Mouse (Mus musculus) heart, embryonic 10.5 days (tissue): ENCODE results near the gene Tenm3. TPM values are rescaled to one million over a fixed set of nuclear protein-coding genes. Genes with fewer than 3 reads are reported as not detected.

Source experiments
- DNase-seq: peaks from one replicate; pipeline ENCODE4 v3.0.0-alpha.2; 2017; ENCODE audit warnings: low spot score
- H3K27ac ChIP-seq: fragments of 300-500 bp; sonication (generic); 2 replicates; pipeline ENCODE4 v1.5.1; 2016; ENCODE audit warnings: mild to moderate bottlenecking
- H3K27me3 ChIP-seq: fragments of 300-500 bp; sonication (generic); 2 replicates; pipeline ENCODE4 v1.6.1; 2016; ENCODE audit warnings: mild to moderate bottlenecking; ENCODE audit not compliant: poor library complexity, insufficient read depth, severe bottlenecking
- H3K36me3 ChIP-seq: fragments of 300-500 bp; sonication (generic); 2 replicates; pipeline ENCODE4 v1.6.1; 2016; ENCODE audit warnings: mild to moderate bottlenecking, moderate library complexity
- H3K4me1 ChIP-seq: fragments of 300-500 bp; sonication (generic); 2 replicates; pipeline ENCODE4 v1.6.1; 2016; ENCODE audit warnings: mild to moderate bottlenecking
- H3K4me3 ChIP-seq: fragments of 300-500 bp; sonication (generic); 2 replicates; pipeline ENCODE4 v1.5.1; 2016; ENCODE audit warnings: mild to moderate bottlenecking, moderate library complexity
- H3K9me3 ChIP-seq: fragments of 300-500 bp; sonication (generic); 2 replicates; pipeline ENCODE4 v1.6.1; 2016; ENCODE audit warnings: mild to moderate bottlenecking, moderate library complexity
- WGBS: fragments of 180-500 bp; shearing (Covaris S2); methylation state at CpG from one replicate; pipeline ENCODE4 v1.1.7; 2016; 5-methylcytosine and 5-hydroxymethylcytosine counted together
- polyA plus RNA-seq: library from polyadenylated mRNA; unstranded; fragments of >200 nt; fragmentation: Nextera tagmentation; extraction: Ambion mirVana; gene quantifications from 2 replicates; pipeline ENCODE4 v1.2.1, GENCODE M21; 2016

The Tenm3 gene
- polyA plus RNA-seq, 1 experiment from 2014 or later: 24.9 TPM

- Histone ChIP-seq H3K36me3 (no peaks in the 10 kb centered on the region), H3K27me3 (no peaks in the 10 kb centered on the region), H3K9me3 (no peaks in the 10 kb centered on the region), H3K27ac (no peak overlapping the region), H3K4me1 (no peaks in the 10 kb centered on the region), H3K4me3 (no peak overlapping the region)
- WGBS: 90% methylated on average over 2 of the region's 2 CpGs
- no peak for DNase-seq
Observed at GRCm38 (mm10) chr8:48572345-48572744, 271.4 kb downstream of the Tenm3 start.

DNA sequence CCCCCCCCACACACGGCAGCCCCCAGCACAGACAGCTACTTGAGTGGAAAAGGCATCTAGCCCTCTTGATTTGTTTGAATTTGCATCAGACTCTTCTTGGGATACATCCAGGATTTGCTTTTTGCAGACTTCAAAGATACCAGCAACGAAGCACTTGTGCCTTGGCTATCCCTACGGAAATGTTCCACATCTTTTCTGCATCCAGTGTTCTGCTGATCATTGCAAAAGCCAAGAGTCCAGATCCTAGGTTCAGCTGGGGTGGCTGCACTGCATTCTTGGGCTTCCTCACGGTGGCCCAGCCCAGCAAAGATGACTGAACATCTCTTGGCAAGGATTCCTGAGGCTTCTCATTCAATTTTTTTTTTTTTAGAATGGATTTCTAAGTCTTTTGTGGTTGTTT lies 275.1 kb downstream of the Tenm3 start:
- DNase-seq: no peak
- no peak overlapping the region for H3K4me3 ChIP-seq
- H3K9me3 ChIP-seq: no peaks in the 10 kb centered on the region
- no peak overlapping the region for H3K27ac ChIP-seq
- no peaks in the 10 kb centered on the region for H3K4me1 ChIP-seq
- WGBS: 63% methylated on average over 4 of the region's 4 CpGs
- H3K36me3 ChIP-seq: no peaks in the 10 kb centered on the region
- no peaks in the 10 kb centered on the region for H3K27me3 ChIP-seq

- WGBS: 76% methylated on average over 10 of the region's 10 CpGs
- no peaks in the 10 kb centered on the region for H3K36me3 ChIP-seq
- H3K9me3 ChIP-seq: no peaks in the 10 kb centered on the region
- no peak overlapping the region for H3K4me3 ChIP-seq
- H3K4me1 ChIP-seq: no peaks in the 10 kb centered on the region
- DNase-seq: no peak
- H3K27me3 ChIP-seq: no peaks in the 10 kb centered on the region
- no peak overlapping the region for H3K27ac ChIP-seq
Observed at GRCm38 (mm10) chr8:48567929-48568607, 275.7 kb downstream of the Tenm3 start.

DNA sequence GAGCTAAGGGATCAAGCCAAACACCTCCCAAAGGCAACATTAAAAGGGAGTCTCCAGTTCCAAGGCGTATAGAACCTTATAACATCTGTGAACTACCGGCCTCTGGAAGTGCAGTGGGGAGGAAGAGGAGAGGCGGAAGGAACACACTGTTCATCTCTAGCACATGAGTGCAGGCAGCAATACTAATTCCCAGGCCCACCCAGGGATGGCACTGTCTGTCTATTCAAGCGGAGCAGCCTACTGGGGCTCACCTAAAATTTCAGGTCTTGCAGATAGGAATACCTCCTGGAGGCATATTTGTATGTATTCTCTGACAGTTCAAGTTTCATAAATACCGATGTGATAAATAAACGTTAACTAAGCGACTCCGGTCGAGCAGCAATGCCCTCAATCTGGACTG lies 283.5 kb downstream of the Tenm3 start:
- Histone ChIP-seq H3K9me3 (no peaks in the 10 kb centered on the region), H3K27ac (no peak overlapping the region), H3K4me3 (no peak overlapping the region), H3K4me1 (no peaks in the 10 kb centered on the region; the same call in 1 of the 2 replicates), H3K27me3 (no peaks in the 10 kb centered on the region), H3K36me3 (no peaks in the 10 kb centered on the region)
- DNase-seq: no peak
- WGBS: 81% methylated on average over 9 of the region's 9 CpGs

DNA sequence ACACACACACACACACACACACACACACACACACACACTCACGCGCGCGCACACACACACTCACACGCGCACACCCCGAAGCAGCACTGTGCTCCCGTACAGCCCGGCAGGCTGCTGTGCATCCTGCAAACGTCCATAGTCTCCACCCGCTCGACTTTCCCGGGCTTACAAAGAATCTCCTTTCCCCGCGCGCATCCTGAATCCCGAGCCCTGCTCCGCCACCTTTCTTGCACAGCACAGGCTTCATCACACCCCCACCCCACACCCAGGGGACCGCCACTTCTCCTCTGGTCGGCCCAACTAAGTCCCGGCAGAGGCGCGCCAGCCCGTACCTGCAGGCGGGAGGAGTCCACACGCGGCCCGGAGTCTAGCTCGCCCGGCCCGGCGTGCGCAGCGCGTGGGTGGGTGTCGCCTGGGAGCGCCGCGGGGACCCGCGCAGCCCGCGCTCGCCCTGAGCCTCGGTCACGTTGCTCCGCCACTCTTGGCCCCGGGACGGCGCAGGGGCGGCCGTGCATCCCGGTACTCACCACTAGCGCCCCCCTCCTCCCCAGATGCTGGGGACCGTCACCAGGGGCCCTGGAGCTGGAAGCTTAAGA lies 288.1 kb downstream of the Tenm3 start:
- WGBS: under 1% methylated on average over 55 of the region's 55 CpGs
- H3K9me3 ChIP-seq: no peaks in the 10 kb centered on the region
- peak overlapping the region; percentile 92 for H3K27ac ChIP-seq
- H3K4me1 ChIP-seq: no peaks in the 10 kb centered on the region; the same call in 1 of the 2 replicates
- DNase-seq: peak; percentile 85
- no peaks in the 10 kb centered on the region for H3K36me3 ChIP-seq
- H3K4me3 ChIP-seq: peak overlapping the region; percentile 86
- H3K27me3 ChIP-seq: no peaks in the 10 kb centered on the region

DNA sequence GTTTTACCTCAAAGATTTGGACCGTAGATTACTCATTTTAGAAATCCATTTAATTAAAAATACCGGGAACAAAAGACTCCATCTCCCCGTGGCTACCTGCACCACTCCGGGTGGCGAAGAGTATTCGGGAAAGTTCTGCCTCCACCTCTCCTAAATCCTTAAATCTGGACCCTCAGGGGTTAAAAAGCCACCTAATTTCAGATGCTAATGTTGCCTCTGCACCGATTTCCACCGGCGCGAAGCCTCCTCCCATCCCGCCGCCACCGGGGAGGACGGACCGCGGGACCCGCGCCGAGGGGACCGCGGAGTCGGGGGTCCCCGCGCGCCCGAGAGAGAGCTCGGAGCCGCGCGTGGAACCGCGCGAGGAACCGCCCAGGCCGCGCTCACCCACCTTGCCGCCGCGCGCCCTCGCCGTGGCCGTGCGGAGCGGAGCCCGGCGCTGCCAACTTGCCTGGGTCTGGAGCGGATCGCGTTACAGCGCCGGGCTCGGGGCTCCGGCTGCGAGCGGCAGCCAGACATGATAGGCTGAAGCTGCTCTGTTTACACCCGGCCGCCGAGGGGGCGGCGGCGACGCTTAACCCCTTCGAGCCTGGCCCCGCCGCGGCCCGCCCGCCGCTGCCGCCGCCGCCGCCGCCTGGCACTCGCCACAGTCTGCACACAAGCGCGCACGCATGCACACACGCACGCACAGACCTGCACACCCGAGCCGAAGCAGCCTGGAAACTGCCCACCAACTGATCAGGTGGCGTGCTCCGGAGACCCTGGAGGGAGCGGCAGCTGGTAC lies 288.8 kb downstream of the Tenm3 start:
- Histone ChIP-seq H3K4me1 (no peaks in the 10 kb centered on the region; the same call in 1 of the 2 replicates), H3K4me3 (peak overlapping the region; percentile 86), H3K27me3 (no peaks in the 10 kb centered on the region), H3K27ac (peak overlapping the region; percentile 92), H3K9me3 (no peaks in the 10 kb centered on the region), H3K36me3 (no peaks in the 10 kb centered on the region)
- under 1% methylated on average over 85 of the region's 86 CpGs for WGBS
- DNase-seq: peak; percentile 91

- Histone ChIP-seq H3K4me1 (no peaks in the 10 kb centered on the region; the same call in 1 of the 2 replicates), H3K27ac (peak overlapping the region; percentile 92), H3K36me3 (no peaks in the 10 kb centered on the region), H3K27me3 (no peaks in the 10 kb centered on the region), H3K9me3 (no peaks in the 10 kb centered on the region), H3K4me3 (peak overlapping the region; percentile 86)
- 3% methylated on average over 9 of the region's 9 CpGs for WGBS
- DNase-seq: no peak
Observed at GRCm38 (mm10) chr8:48553791-48554288, 289.9 kb downstream of the Tenm3 start.

- H3K4me3 ChIP-seq: no peak overlapping the region
- DNase-seq: no peak
- no peak overlapping the region for H3K27ac ChIP-seq
- no peaks in the 10 kb centered on the region for H3K9me3 ChIP-seq
- no peaks in the 10 kb centered on the region for H3K36me3 ChIP-seq
- WGBS: 80% methylated on average over 2 of the region's 2 CpGs
- no peaks in the 10 kb centered on the region for H3K27me3 ChIP-seq
- no peaks in the 10 kb centered on the region; the same call in 1 of the 2 replicates for H3K4me1 ChIP-seq
Observed at GRCm38 (mm10) chr8:48552306-48552705, 291.4 kb downstream of the Tenm3 start.

DNA sequence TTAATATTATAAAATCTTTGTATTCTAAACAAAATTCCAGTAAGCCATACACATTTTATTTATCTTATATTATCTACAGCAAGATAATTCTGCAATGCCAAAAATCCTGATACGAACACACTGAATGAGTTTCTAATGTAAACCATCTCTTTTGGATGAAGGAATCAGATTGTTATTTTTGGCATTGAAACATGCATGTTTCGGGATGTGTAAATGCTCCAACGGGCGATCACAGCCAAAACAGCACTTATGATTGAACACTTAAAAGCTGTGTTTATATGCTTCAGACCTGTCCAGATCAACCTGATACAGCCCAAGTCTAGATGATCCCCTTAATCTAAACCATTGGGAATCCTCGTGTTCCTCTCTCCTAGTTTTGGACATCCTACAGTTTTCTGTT lies 292.4 kb downstream of the Tenm3 start:
- 70% methylated on average over 5 of the region's 5 CpGs for WGBS

GRCm38 (mm10) chr8:48548908-48549307 lies 294.8 kb downstream of the Tenm3 start:
- Histone ChIP-seq H3K4me1 (no peaks in the 10 kb centered on the region), H3K27ac (no peak overlapping the region), H3K4me3 (no peak overlapping the region), H3K27me3 (no peaks in the 10 kb centered on the region), H3K36me3 (no peaks in the 10 kb centered on the region), H3K9me3 (no peaks in the 10 kb centered on the region)
- no peak for DNase-seq
- 90% methylated on average over 9 of the region's 9 CpGs for WGBS

More for the DNA sequence above, 292.4 kb downstream of the Tenm3 start:
- Histone ChIP-seq H3K27me3 (no peaks in the 10 kb centered on the region), H3K27ac (no peak overlapping the region), H3K36me3 (no peaks in the 10 kb centered on the region), H3K4me1 (no peaks in the 10 kb centered on the region; the same call in 1 of the 2 replicates), H3K4me3 (no peak overlapping the region), H3K9me3 (no peaks in the 10 kb centered on the region)
- DNase-seq: no peak

GRCm38 (mm10) chr8:48545631-48546030 lies 298.1 kb downstream of the Tenm3 start:
- Histone ChIP-seq H3K9me3 (no peaks in the 10 kb centered on the region), H3K36me3 (no peaks in the 10 kb centered on the region), H3K4me3 (no peak overlapping the region), H3K4me1 (peaks cover 9% of the 10 kb centered on the region), H3K27ac (no peak overlapping the region), H3K27me3 (no peaks in the 10 kb centered on the region)
- WGBS: 54% methylated on average over 5 of the region's 5 CpGs
- no peak for DNase-seq

DNA sequence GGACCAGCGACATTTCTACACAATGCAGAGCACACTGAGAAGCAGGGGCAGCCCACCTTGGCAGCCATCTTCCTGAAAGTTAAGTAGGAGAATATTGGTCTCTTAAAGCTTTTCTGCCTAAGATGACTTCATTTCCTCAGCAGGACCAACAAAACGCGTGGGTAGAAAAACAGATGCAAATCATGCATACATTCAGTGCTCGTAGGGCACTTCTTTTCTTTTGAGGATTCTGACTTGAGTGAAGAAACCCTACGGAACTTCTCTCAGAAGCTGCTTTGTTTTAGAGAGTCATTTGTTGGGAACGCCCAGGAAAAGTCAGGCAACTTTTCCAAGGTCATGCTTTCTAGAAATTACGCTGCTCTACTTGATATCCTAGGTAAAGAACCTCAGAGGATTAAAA lies 298.9 kb downstream of the Tenm3 start:
- no peak for DNase-seq
- Histone ChIP-seq H3K36me3 (no peaks in the 10 kb centered on the region), H3K4me3 (no peak overlapping the region), H3K4me1 (peaks cover 10% of the 10 kb centered on the region), H3K27me3 (no peaks in the 10 kb centered on the region), H3K9me3 (no peaks in the 10 kb centered on the region), H3K27ac (no peak overlapping the region)
- WGBS: 82% methylated on average over 7 of the region's 7 CpGs

DNA sequence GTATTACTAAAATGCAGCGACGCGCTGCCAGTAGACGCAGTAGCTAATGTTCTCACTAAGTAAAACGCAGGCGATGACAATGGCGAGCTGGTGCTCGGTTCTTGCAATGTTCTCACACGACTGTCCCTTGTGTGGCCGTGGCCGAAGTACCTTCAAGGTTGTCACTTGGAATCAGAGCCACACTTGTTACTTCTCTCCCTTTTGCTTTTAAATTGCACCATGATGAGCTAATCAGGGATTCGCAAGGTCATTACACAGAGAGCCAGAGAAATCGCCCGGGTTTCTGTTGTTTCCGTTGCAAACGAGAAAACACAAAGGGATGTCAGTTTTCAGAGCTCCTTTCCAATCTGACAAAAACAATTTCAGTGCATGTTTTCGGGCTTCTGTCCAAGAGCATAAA lies 301.6 kb downstream of the Tenm3 start:
- no peaks in the 10 kb centered on the region for H3K36me3 ChIP-seq

More for the DNA sequence above, 301.6 kb downstream of the Tenm3 start:
- H3K27ac ChIP-seq: no peak overlapping the region
- no peaks in the 10 kb centered on the region for H3K9me3 ChIP-seq
- H3K27me3 ChIP-seq: no peaks in the 10 kb centered on the region
- H3K4me3 ChIP-seq: no peak overlapping the region
- DNase-seq: no peak
- H3K4me1 ChIP-seq: peaks cover 10% of the 10 kb centered on the region
- 92% methylated on average over 17 of the region's 17 CpGs for WGBS
